In genomic region chr13:46928404-46928803, GRCm38 (mm10) we compare ENCODE assay signal across 8 mouse cellular contexts. TPM values are rescaled to one million over a fixed set of nuclear protein-coding genes. Genes with fewer than 3 reads are reported as not detected.
DNase-seq lines count a peak whose midpoint lies in the region; ATAC-seq lines count a peak whose summit lies in the region.

No protein-coding gene starts in this region.

- H3K4me3 ChIP-seq in kidney, embryonic 16.5 days (ENCODE audit: low read length) = peak overlapping the region; percentile 84
- H3K4me3 ChIP-seq in embryonic facial prominence, embryonic 13.5 days = peak overlapping the region; percentile 72
- peak overlapping the region; percentile 80 for H3K4me3 ChIP-seq in intestine, embryonic 14.5 days (ENCODE audit: low read depth, low read length)
- H3K4me3 ChIP-seq in midbrain, embryonic 16.5 days (ENCODE audit: low read depth, low read length) = peak overlapping the region; percentile 81

- peak overlapping the region; percentile 90 for H3K9ac ChIP-seq in kidney, embryonic 16.5 days (replicated peaks; ENCODE audit: low read length)
- H3K9ac ChIP-seq in embryonic facial prominence, embryonic 13.5 days = peak overlapping the region; percentile 90
- H3K9ac ChIP-seq in intestine, embryonic 14.5 days (ENCODE audit: low read length) = no peak overlapping the region; the same call in 1 of the 2 replicates
- H3K9ac ChIP-seq in midbrain, embryonic 16.5 days (ENCODE audit: low read depth, low read length) = peak overlapping the region; percentile 96

- no peak for DNase-seq in kidney, postnatal 25 days
- DNase-seq in intestine, embryonic 14.5 days (ENCODE audit: low spot score) = no peak
- no peak for DNase-seq in thymus, postnatal 25 days
- no peak for DNase-seq in frontal cortex, adult 2 months (ENCODE audit: extremely low spot score in 1 of 2, low spot score in 1 of 2)
- no peak for DNase-seq in adrenal gland, postnatal 36 days

- H3K27me3 ChIP-seq in kidney, embryonic 16.5 days (ENCODE audit: insufficient read depth, low read length) = peaks cover 8% of the 10 kb centered on the region
- peaks cover 8% of the 10 kb centered on the region for H3K27me3 ChIP-seq in embryonic facial prominence, embryonic 13.5 days
- H3K27me3 ChIP-seq in intestine, embryonic 14.5 days (replicated peaks; ENCODE audit: control insufficient read depth, insufficient read depth, low read length) = no peaks in the 10 kb centered on the region
- H3K27me3 ChIP-seq in midbrain, embryonic 16.5 days (ENCODE audit: control insufficient read depth, insufficient read depth, low read depth, low read length) = no peaks in the 10 kb centered on the region

- ATAC-seq in kidney, embryonic 16.5 days (ENCODE audit: low FRiP score, low TSS enrichment) = no peak
- ATAC-seq in embryonic facial prominence, embryonic 13.5 days (ENCODE audit: insufficient number of reproducible peaks, insufficient read depth, low FRiP score, low TSS enrichment, low read depth) = no peak
- no peak for ATAC-seq in intestine, embryonic 14.5 days (replicated peaks; ENCODE audit: low FRiP score, low TSS enrichment, low read depth)
- no peak for ATAC-seq in midbrain, embryonic 16.5 days

- H3K27ac ChIP-seq in kidney, embryonic 16.5 days (ENCODE audit: low read length) = no peak overlapping the region
- no peak overlapping the region for H3K27ac ChIP-seq in embryonic facial prominence, embryonic 13.5 days
- no peak overlapping the region for H3K27ac ChIP-seq in intestine, embryonic 14.5 days (ENCODE audit: low read depth)
- peak overlapping the region; percentile 95 for H3K27ac ChIP-seq in midbrain, embryonic 16.5 days (ENCODE audit: low read length)

- no peaks in the 10 kb centered on the region; the same call in 1 of the 2 replicates for H3K36me3 ChIP-seq in kidney, embryonic 16.5 days (ENCODE audit: insufficient read depth, low read length)
- peaks cover 10% of the 10 kb centered on the region for H3K36me3 ChIP-seq in embryonic facial prominence, embryonic 13.5 days
- no peaks in the 10 kb centered on the region for H3K36me3 ChIP-seq in intestine, embryonic 14.5 days (ENCODE audit: control insufficient read depth, insufficient read depth, low read length)
- H3K36me3 ChIP-seq in midbrain, embryonic 16.5 days (ENCODE audit: control insufficient read depth, insufficient read depth, low read length) = no peaks in the 10 kb centered on the region

- no peaks in the 10 kb centered on the region for H3K9me3 ChIP-seq in kidney, embryonic 16.5 days (ENCODE audit: low read length)
- no peaks in the 10 kb centered on the region for H3K9me3 ChIP-seq in embryonic facial prominence, embryonic 13.5 days
- H3K9me3 ChIP-seq in intestine, embryonic 14.5 days (ENCODE audit: control insufficient read depth, low read length) = no peaks in the 10 kb centered on the region
- H3K9me3 ChIP-seq in midbrain, embryonic 16.5 days (replicated peaks; ENCODE audit: control insufficient read depth, low read length, poor library complexity, severe bottlenecking) = no peaks in the 10 kb centered on the region

- peaks cover 21% of the 10 kb centered on the region for H3K4me1 ChIP-seq in kidney, embryonic 16.5 days (ENCODE audit: insufficient read depth, low read length)
- peaks cover 18% of the 10 kb centered on the region for H3K4me1 ChIP-seq in embryonic facial prominence, embryonic 13.5 days
- H3K4me1 ChIP-seq in intestine, embryonic 14.5 days (replicated peaks; ENCODE audit: control insufficient read depth, insufficient read depth, low read length) = peaks cover 16% of the 10 kb centered on the region
- peaks cover 15% of the 10 kb centered on the region for H3K4me1 ChIP-seq in midbrain, embryonic 16.5 days (ENCODE audit: control insufficient read depth, insufficient read depth, low read length)

- H3K4me2 ChIP-seq in kidney, embryonic 16.5 days (replicated peaks; ENCODE audit: low read depth, low read length) = peak overlapping the region; percentile 88
- H3K4me2 ChIP-seq in embryonic facial prominence, embryonic 13.5 days = peak overlapping the region; percentile 85
- peak overlapping the region; percentile 87 for H3K4me2 ChIP-seq in intestine, embryonic 14.5 days (ENCODE audit: low read length)
- peak overlapping the region; percentile 73 for H3K4me2 ChIP-seq in midbrain, embryonic 16.5 days (ENCODE audit: low read length)

- WGBS in kidney, embryonic 16.5 days = 40% methylated on average over 5 of the region's 5 CpGs
- WGBS in embryonic facial prominence, embryonic 13.5 days = 29% methylated on average over 5 of the region's 5 CpGs
- 41% methylated on average over 5 of the region's 5 CpGs for WGBS in intestine, embryonic 14.5 days
- 8% methylated on average over 5 of the region's 5 CpGs for WGBS in midbrain, embryonic 16.5 days

RNA-seq across cellular contexts. Expression of gene Kif13a, which starts 1.3 kb away (rescaled TPM):
- polyA plus RNA-seq in kidney, embryonic 16.5 days (2015; fragmentation: Nextera tagmentation; extraction: Ambion mirVana) = 8.1 and 10.1 TPM in 2 replicates
- polyA plus RNA-seq in embryonic facial prominence, embryonic 13.5 days (2015; fragmentation: Nextera tagmentation; extraction: Ambion mirVana) = 14.5 and 23.7 TPM in 2 replicates
- polyA plus RNA-seq in intestine, embryonic 14.5 days (2014; fragmentation: Nextera tagmentation; extraction: Ambion mirVana) = 14.5 and 20.3 TPM in 2 replicates
- 7.2 and 7.6 TPM in 2 replicates for polyA plus RNA-seq in midbrain, embryonic 16.5 days (2015; fragmentation: Nextera tagmentation; extraction: Ambion mirVana)
- polyA plus RNA-seq in frontal cortex, adult 2 months (2012; rRNA removed) = 12.9 and 14.1 TPM in 2 replicates
- total RNA-seq in adrenal gland, postnatal 36 days (2021) = 10 to 100 TPM; 31.0 to 39.0 TPM
